Mouse (Mus musculus) lung, postnatal 10 days (tissue): ENCODE data around the gene Dnajc17.

ENCODE experiments used
- DNase-seq: peaks from one replicate; pipeline ENCODE4 v3.0.0; 2021

Gene Dnajc17

DNA sequence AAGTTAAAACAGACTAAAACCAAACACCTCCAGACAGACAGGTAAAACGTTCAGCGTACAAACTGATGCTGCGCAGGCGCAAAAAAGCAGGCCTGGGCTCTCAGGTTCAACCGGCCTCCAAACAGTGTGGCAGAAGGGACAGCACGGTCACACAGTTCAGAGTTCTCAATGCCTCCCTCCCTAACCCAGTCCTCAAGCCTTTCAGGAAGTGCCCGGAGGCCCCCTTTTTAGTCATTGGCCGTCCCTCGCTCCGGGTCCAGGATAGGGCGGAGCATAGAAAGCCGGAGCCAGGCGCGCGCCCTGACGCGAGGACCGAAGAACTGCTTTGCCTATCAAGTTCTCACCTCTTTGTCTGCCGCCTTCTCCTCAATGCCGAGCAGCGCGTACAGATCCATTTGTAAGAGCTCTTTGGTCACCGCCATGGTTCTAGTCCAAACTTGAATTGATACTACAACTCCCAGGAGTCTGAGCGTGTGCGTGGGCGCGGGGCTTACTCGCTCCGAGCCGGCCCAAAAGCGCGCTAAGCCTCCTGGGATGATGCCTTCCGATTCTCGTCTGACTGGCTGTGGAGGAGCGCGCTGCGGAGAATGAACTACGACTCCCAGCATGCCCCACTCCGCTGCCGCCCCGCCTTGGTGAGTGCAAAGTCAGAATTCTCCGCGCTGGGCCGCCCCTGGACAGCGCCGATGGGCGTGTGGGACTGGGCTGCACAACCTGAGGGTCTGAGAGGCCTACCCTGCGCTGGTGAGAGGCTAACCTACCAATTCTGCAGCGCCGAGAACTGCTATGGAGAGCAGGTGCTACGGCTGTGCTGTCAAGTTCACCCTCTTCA is at the start of gene Dnajc17, which contains the start of gene Zfyve19:
Gene Dnajc17, minus strand, starts transcription at position 452 of the 832 bp plus-strand sequence.
Gene Zfyve19, plus strand, starts transcription at position 274 of the 832 bp plus-strand sequence.
- DNase-seq = peak; percentile 98

DNA sequence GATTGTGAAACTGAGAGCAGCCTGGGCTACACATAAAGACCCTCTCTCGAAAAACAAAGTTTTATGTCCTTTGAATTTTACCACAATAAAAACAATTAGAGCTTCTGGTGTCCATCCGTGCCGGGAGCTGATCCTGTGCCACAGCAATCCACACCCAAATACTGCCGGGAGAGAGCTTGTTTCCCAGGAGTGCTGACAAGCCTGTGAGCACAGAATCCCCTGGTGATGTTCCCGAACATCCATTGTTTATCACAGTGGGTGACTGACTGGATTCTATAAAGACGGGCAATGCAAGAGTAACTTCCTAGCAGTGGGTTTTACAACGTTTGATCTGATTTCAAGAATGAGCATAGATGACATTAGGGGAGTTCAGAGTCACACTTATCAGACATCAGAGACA is 46.4 kb upstream of the Dnajc17 start:
- no peak for DNase-seq

DNA sequence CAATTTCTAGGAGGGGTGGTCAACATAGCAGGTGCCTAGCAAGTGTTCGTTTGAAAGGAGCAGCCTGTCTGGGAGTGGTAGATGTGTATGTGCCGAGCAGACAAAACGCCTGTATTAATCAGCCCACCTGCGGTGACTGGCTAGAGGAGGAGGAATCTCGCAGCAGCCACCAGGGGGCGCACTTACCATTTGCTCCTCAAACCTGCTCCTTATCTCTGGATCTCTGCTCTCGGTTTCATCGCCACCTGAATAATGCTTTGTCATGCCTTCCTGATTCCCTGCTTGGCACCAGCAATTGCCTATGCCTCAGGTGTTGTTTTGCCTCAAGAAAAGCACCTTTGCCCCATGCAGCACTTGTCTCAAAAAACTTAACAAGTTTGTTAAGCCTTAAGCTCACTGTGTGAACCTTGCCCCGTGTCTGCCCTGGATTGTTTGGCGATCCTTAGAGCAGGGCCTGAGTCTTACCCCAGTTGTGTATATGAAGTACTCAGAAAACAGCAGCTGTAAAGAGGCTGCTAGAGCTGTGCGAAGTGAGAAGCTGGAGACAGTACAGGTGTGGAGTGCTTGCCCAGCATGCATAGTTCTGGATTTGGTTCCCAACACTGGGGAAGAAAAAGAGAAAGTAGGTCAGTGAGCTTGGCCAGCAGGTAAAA is 42.4 kb upstream of the Dnajc17 start:
- DNase-seq = peak; percentile 89

DNA sequence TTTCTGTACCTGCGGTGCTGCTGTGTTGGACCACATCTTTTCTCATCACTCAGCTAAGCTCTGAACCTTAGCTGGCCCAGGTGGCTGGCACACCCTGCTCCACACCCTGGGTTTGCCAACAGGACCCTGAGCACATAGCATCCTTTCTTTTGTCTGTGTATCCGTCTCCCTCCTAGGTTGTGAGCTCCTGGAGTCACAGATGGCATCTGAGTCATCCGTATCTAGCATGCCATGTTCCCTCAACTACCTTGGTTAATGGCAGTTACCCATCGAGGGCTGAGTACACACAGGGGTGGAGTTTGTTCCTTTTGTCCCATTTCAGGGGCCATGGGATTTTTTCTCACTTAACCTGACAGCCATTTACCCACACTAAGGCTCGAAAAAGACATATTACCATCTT is 41.8 kb upstream of the Dnajc17 start:
- DNase-seq = no peak

DNA sequence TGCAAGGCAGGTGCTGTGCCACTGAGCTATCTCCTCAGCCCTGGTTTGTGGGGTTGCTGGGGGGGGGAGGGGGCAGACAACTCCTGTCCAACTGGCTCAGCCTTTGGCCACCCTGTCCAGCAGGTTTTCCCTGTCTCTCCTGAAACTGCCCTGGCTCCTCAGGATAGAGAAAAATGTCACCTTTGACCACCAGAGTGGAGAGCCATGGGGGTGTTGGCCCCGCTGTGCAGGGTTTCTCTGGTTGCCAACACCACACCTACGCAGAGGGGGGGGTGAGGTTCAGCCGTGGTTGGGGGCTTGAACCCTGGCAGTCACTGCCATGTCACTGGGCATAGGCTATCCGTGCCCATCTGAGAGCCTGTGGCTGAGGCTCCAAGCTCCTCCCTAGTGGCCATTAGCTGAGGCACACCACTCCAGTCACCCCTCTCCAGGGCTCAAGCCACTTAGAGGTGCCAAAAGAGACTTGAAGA is 41.0 kb upstream of the Dnajc17 start:
- peak; percentile 29 for DNase-seq

DNA sequence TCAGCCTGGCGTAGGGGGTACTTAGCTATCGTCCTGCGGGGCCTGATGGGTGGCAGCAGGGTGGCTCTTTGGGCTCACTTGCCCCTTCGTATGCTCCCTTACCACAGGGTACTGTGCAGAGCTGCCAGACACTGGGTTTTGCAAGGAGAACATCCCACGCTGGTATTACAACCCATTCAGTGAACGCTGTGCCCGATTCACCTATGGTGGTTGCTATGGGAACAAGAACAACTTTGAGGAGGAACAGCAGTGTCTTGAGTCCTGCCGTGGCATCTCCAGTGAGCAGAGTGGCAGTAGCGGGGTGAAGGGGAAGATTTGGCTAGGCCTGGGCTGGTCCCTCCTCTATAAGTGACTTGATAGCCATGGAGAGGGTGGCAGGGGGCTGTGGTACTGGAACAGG is 39.3 kb upstream of the Dnajc17 start:
- DNase-seq = no peak

DNA sequence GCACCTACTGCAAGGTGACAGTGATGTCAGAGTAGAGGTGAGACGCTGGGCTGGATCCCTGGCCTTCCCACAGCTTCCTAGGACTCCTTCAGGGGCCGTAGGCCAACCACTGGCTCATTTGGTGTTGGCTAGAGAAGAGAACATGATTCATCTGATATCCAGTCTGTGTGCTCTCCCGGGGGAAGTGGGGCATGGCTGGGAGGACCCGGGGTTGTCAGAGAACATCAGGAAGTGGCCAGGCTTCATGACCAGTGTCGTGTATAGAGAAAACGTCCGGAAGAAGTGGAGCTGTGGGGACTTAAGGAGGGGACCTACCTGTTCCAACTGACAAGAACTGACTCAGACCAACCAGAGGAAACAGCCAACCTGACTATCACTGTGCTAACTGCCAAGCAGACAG is 36.7 kb upstream of the Dnajc17 start:
- DNase-seq = no peak

DNA sequence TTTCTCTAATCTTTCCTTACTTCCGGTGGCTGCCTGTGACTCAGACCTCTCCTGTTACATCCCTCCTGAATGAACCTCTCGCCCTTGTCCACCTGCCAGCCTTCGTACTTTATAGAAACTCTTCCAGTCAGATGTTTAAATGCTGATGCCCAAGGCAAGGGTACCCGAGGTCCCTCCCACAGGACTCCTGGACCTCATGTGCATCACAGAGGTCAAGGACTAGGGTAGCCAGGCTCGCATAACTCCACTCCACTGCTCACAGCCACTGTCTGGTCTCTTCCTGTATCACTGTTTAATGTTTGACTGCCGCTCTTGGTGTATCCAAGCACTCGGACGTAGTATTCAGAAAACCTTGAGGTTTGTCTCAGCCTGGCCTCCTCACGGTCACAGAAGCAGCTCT is 34.0 kb upstream of the Dnajc17 start:
- no peak for DNase-seq

DNA sequence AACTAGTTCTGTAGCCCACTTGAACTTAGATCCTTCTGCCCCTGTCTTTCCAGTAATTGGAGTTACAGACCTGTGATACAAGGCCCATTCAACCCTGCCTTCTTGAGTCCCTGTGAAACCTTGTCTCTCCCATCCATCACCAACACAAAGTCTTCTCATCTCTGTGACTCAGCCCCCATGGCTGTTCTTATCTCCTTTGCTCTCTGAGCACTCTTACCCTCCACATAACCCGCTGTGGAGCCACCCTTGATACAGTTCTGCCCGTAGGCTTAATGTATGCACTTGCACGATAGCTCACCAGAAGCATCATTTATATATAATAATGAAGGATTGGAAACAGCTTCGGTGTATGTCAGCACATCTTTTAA is 32.2 kb upstream of the Dnajc17 start:
- DNase-seq = no peak

DNA sequence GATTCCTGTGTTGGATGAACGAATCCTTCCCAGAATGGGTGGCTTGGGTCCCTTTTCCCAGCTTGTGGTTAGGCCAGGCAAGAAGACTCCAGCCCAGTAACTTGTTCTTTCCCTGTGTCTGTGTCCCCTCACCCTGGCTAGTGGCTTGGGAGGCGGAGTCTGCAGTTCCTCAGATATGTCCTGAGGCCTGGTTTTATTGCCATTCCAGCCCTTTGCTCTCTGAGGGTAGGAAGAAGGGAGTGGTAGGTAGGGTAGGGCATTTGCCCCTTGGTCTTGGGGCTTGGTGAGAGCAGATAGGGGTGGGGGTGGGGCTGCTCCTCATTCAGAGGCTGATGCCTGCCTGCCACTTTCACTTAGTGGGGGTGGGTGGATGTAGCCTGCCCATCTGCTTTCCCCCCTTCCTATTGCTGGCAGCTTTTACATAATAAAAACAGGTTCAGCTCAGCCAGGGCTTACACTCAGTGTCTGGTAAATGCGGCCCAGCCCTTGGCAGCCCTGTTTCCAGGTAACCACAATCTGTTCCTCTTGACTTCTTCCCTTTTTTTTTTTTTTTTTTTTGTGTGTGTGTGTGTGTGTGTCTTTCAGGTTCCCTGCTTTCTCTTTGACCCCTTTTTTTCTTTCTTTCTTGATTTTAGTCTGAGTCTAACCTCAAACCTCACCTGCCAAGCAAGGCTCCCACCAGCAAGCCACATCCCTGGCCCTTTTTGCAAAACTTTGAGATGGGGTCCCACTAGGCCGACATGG is 31.7 kb upstream of the Dnajc17 start:
- no peak for DNase-seq

DNA sequence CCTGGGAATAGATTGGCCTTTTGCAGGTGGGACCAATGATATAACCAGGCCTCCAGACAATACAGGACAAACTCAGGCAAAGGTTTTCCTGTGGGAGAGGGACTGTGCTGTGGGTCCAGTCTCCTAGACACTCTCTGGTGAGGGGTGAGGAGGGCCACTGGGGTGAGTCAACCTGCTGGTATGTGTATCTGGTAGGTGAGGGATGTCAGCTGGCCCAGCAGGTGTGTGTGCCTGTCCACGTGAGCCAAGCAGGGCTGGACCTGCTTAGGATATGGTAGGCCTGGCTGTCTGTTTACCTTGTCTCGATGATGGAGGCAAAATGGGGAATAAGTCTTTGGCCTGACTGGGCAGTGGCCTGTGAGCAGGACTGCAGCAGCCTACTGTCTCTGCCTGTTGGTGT is 30.1 kb upstream of the Dnajc17 start:
- DNase-seq = no peak

DNA sequence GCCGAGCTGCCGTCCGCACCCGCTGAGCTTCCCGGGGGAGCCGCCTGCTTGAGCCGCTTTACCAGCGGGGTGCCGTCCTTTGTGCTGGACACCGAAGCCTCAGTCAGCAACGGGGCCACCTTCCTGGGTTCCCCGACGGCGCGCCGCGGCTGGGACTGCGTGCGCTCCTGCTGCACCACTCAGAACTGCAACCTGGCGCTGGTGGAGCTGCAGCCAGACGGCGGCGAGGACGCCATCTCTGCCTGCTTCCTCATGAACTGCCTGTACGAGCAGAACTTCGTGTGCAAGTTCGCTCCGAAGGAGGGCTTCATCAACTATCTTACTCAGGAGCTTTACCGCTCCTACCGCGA is 29.3 kb upstream of the Dnajc17 start:
- peak; percentile 22 for DNase-seq

DNA sequence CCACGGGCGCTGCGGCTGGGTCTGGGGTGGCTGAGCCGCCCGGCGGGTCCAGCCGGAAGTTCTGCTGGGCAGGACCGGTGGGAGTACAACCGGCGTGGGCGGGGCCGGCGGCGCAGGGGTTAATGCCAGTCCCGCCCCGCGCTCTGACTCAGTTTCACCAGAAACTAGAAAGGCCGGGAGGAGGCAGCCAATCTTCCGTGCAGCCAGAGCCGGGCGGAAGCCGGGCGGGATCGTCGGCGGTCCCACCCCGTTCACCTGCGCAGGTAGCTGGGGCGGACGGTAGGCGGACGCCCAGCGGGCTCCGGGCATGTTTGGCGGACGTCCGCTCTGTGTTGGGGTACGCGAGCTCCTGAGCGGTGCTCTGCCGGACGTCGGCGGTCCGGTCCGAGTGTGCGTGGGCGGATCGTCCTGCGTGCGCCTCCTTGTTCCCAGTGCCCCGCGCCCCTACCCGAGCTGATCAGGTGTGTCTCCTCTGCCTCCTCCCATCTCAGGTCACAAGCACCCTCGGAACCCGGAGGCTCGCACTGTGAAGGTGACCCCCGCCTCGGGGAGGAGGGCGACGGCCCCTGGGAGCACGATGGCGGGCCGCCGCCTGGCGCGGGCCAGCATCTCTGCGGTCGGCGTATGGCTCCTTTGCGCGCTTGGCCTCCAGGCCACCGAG is 28.7 kb upstream of the Dnajc17 start, which contains the start of gene Spint1:
Gene Spint1, plus strand, starts transcription at position 153 of the 661 bp plus-strand sequence.
- DNase-seq = peak; percentile 63

DNA sequence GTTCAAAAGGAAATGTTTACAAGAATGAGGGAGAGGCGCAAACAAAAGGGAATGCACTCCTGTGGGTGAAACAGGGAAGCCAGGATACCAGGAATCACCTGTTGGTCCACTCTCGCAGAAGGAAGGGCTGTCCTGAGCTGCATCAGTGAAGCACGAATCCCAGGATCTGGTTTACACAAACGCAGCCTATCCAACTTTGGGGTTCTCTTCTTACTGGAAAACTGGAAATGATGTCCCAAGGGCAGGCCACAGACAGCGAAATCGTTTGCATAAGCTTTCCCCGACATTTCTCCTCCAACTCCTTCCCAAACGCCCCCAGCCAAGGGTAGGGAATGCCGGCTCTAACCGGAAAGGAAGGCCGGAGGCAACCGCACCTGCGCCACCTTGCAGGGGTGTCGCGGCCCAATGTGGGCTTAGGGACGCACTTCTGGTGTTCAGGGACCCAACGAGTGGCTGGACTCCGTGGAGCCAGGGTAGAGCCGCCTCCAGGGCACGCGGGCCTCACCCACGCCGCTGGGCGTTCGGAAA is 28.2 kb upstream of the Dnajc17 start:
- DNase-seq = no peak

DNA sequence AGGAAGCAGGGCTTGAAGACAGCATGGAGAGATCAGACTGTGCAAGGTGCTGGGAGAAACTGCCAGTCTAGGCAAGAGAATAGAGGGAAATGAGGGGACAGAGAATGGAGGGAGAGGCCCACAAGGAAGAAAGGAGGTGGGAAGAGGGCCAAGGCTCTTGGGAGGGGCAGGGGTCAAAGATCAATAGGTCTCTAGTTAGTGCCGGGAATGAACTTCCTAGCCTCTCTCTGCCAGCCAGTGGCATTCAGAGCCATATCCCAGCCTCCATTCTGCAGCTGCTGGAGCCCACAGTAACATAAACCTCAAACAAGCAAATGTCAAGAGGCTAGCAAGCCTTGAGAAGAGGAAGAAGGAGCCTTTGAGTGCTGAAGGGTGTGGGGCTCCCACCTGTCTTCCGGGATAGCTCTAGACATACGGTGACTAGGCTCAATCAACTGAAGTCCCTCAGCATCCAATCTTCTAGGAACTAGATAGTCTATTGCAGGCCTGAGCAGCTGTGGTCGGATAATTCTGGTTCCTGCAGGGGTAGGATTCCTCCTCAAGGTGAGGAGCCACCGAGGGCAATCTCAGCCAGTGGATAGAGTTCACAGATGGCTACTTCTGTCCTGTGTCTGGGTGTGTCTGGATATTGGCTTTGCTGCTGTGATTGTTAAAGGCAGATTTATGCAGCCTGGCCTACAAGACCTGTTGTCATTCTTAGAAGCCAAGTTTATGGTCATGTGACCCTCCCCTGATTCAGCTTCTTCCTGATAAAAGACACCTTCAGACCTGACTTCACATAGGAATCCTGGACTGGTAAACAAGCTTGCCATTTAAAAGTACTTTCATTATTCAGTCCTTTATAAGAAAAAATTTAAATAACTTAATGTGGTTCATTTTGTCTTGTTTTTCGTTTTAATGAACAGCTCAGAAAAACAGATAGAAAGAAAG is 21.4 kb upstream of the Dnajc17 start, which contains the start of gene Ppp1r14d:
Gene Ppp1r14d, minus strand, starts transcription at position 132 of the 930 bp plus-strand sequence.
- no peak for DNase-seq

DNA sequence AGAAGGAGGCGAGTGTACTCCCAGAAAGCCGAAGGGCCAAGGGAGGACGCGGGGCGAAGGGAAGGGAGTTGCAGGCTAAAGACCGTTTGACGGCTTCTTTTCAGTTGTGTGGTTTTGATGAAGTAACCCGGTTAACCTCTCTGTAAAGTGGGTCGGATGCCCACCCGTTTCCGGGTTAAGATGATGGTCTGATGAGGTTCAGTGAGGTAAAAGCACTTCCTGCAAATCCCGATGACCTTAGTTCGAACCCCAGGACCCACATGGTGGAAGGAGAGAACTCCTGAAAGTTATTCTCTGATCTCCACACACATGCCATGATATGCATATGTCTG is 547 bp upstream of the Dnajc17 start:
- no peak for DNase-seq

DNA sequence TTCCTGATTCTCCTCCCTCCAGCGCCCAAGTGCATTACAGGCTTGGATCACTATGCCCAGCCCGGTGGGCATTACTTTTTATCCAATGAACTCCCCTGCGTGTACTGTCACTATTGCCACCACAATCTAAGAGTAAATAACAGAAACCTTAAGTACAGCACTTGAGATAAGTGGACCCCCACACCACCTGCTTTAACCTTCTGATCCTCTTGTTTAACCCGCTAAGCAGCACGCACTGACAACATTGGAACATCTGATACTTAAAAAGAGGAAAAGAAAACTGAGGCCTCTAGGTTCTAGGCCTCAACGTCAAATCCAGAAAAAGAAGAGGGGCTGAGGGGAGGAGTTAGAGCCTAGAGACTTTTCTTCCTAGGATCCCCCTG is 643 bp downstream of the Dnajc17 start:
- peak; percentile 13 for DNase-seq

DNA sequence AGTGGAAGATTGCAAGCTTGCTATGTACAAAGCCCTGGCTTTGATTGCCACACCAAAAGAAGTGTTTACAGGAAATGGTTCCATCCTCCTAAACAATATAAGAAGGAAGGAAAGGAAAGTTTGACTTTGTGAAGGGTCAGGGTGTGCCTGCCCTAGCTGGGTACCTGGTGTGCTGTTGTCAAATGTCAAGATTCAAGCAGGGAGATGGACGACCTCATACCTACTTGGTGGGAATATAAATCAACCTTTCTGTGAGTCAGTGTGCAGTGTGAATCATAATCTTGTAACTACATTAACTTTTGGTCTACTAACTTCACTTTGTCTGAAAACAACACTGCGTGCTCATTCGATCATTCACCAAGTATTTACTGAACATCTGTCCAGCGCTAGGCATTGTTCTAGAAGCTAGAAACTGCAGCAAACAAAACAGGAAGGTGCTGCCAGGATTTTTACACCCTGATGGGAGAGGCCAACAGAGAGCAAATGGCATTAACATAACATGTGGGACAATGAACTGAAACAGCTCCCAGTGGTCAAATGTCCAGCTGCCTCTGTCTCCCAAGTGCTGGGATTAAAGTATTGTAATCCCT is 4.6 kb downstream of the Dnajc17 start:
- DNase-seq = peak; percentile 41

DNA sequence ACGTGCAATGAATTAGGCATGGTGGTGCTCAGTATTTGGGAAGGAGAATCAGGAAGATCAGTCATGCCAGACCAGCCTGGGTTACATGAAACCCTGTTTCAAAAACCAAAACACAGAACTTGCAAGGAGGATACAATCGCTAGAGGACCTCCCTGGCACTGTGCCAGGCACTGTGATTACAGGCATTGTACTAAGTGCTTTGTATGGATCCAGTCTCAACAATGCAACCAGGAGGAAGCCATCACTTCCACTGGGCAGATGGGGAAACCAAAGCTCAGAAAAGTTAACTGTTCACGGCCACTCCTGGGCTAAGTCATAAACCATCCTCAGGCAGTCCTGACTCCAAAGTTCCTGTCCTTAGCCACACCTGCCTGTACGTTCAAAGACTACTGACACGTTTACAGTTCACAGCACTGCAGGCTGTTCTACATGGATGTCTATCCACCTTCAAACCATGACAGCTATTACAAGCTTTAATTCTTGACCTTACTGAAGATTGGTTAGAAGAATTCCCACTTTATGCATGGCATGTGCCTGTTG is 5.6 kb downstream of the Dnajc17 start:
- peak; percentile 77 for DNase-seq

DNA sequence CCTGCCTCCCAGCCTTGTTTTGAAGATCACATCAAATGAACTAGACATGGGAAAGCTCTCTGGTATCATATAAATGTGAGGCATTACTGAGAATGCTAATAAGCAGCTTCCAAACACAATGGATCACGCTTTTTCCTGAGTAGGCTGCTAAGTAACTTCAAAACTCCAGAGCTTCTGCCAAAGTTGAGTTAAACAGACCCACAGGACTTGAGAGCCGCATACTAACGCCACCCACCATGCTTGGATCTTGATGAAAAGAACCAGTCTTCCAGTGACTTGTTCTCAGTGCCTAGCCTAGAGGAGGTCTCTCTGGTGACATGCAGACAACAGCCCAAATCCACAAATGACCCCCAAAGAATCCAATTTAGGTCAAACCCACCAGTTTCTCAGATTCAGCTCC is 9.7 kb downstream of the Dnajc17 start:
- DNase-seq = no peak

DNA sequence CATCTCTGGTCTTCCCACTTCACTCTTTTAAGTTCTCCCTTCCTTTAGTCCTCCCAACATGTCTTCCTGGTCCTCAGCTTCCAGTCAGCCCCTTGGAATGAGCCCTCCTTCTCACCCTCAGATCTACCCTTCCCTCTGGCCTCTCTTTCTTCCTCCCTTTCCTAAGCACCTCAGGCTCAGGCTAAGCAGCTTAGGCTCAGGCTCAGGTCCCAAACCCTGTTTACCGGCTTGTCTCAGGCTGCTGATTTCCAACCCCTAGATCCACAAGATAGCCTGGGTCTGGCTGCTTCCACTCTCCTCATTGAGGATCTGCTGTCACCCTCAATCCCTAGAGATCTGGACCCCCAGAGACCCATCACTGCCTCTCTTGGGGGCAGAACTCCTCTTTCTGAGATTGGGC is 10.5 kb downstream of the Dnajc17 start:
- DNase-seq = no peak
